Mouse (Mus musculus) spleen, adult 2 months (tissue): ENCODE data around the gene Ppp4r1. TPM values are rescaled to one million over a fixed set of nuclear protein-coding genes. Genes with fewer than 3 reads are reported as not detected.

Source experiments
- DNase-seq, 2 experiments: peaks; one replicate each; pipeline versions ENCODE4 v3.0.0 to v3.0.0-alpha.2; 2012 to 2021; ENCODE audit warnings: low spot score in 2 of 2, low read depth in 1 of 2
- H3K27ac ChIP-seq: fragments of 200-500 bp; 2 replicates; pipeline ENCODE4 v1.5.1; 2012; ENCODE audit warnings: low read length, inconsistent platforms; ENCODE audit not compliant: insufficient read depth
- H3K27me3 ChIP-seq: fragments of 200-500 bp; 2 replicates; pipeline ENCODE4 v1.6.1; 2012; ENCODE audit warnings: mild to moderate bottlenecking, moderate library complexity, low read length, inconsistent platforms; ENCODE audit not compliant: control insufficient read depth, insufficient read depth
- H3K36me3 ChIP-seq: fragments of 200-500 bp; 2 replicates; pipeline ENCODE4 v1.6.1; 2012; ENCODE audit warnings: mild to moderate bottlenecking, low read length, inconsistent platforms; ENCODE audit not compliant: control insufficient read depth, insufficient read depth
- H3K4me1 ChIP-seq: fragments of 200-500 bp; 2 replicates; pipeline ENCODE4 v1.6.1; 2011; ENCODE audit warnings: inconsistent platforms; ENCODE audit not compliant: control insufficient read depth, insufficient read depth, insufficient read length
- H3K4me3 ChIP-seq: fragments of 200-500 bp; 2 replicates; pipeline ENCODE4 v1.5.1; 2011; ENCODE audit warnings: mild to moderate bottlenecking, inconsistent platforms; ENCODE audit not compliant: insufficient read depth, insufficient read length; ENCODE audit errors: extremely low read depth
- CTCF ChIP-seq: fragments of 200-500 bp; IDR thresholded peaks from 2 replicates; pipeline ENCODE4 v1.5.1; 2011; ENCODE audit warnings: mild to moderate bottlenecking, inconsistent platforms; ENCODE audit not compliant: insufficient read depth, insufficient read length, insufficient replicate concordance; ENCODE audit errors: extremely low read depth
- POLR2A ChIP-seq: fragments of 200-500 bp; IDR thresholded peaks from 2 replicates; pipeline ENCODE4 v1.6.1; 2011; ENCODE audit warnings: low read depth, low read length, inconsistent platforms
- WGBS: fragments of 180-500 bp; shearing (Covaris S2); methylation state at CpG from one replicate; pipeline ENCODE4 v1.1.7; 2018; 5-methylcytosine and 5-hydroxymethylcytosine counted together
- polyA plus RNA-seq: library from polyadenylated mRNA; depleted of rRNA; stranded (reverse); fragments of >200 nt; gene quantifications from 2 replicates; pipeline ENCODE4 v1.2.3, GENCODE M21; 2012; rRNA removed

Gene Ppp4r1
- 23.1 and 23.3 TPM in 2 replicates for polyA plus RNA-seq

DNA sequence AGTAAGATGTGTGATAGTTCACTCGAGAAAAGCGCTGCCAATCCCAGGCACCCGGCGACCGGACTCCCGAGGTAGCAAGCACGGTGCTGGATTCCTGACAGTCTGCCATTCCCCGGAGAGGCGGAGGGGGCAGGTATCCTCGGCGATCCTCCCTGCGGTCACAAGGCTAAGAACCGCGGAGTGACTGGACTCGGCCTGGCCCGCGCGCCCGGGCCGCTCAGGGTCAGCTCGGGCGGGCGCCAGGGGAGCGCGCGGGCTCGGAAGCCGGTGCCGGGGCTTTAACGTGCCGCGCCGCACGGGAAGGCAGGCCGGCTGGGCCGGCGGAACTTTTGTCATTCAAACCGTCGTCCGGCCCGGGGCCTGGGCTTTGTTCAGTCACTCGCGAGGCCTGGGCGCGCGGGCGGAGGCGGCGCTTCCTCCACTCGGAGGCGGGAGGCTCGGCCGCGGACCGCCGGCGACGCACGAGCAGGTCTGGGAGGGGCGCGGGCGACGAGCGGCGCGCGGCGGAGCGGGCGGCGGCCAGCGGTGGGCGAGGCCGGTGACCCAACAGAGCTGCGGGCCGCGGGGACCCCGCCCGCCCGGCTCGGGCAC is at the start of gene Ppp4r1:
TSS of gene Ppp4r1 (plus strand) at position 23 of the 591 bp plus-strand sequence.
- DNase-seq: peak in 1 of 2 experiments; percentile 79
- H3K36me3 ChIP-seq: no peaks in the 10 kb centered on the region
- H3K27me3 ChIP-seq: no peaks in the 10 kb centered on the region
- peaks cover 11% of the 10 kb centered on the region for H3K4me1 ChIP-seq
- H3K4me3 ChIP-seq: peak within 1 kb of the TSS; percentile 87
- WGBS: 1% methylated on average over 73 of the region's 81 CpGs
- H3K27ac ChIP-seq: peak within 1 kb of the TSS; percentile 99
- peak; percentile 32; the same call in 1 of the 2 replicates for TF ChIP-seq POLR2A
- no peak for TF ChIP-seq CTCF

DNA sequence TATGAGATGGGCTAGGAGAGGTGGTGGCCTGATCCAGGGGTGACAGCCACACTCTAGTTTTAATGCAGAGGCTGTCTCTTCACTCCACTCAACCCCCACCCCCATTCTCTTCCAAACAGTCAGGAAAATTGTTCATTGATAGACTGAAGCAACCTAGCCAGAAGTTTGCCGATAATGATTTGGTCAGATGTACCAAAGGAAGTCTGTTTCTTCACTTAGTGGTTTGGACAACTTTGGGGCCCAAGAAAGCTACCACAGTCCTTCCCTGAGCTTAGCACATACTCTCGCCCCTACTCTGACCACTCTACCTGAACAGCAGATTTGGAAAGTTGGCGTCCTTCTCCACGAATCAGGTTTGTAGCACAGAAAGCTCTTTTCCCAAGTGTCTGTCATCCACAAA is 49.7 kb upstream of the Ppp4r1 start:
- Histone ChIP-seq H3K4me1 (no peaks in the 10 kb centered on the region; the same call in 1 of the 2 replicates), H3K36me3 (no peaks in the 10 kb centered on the region), H3K27ac (no peak overlapping the region), H3K27me3 (no peaks in the 10 kb centered on the region), H3K4me3 (no peak overlapping the region)
- no peak for DNase-seq
- 61% methylated on average over 4 of the region's 4 CpGs for WGBS
- TF ChIP-seq POLR2A (no peak), CTCF (no peak)

DNA sequence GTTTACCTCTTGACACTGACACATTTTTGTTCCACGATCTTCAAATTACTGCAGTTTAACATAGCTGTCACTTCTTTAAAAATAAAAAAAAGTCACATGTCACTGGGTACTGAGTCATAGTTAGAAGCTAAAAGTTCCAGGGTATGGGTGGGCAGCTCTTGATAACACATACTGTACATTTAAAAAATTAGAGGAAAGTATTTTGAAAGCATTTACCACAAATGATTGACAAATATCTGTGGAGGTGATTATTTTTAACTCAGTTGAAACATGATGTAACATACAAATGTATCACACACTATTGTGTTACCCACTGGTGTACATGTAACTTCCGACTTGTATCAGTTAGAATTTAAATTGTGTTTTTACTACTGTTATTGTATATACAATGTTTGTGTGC is 47.3 kb upstream of the Ppp4r1 start:
- no peaks in the 10 kb centered on the region; the same call in 1 of the 2 replicates for H3K4me1 ChIP-seq

DNA sequence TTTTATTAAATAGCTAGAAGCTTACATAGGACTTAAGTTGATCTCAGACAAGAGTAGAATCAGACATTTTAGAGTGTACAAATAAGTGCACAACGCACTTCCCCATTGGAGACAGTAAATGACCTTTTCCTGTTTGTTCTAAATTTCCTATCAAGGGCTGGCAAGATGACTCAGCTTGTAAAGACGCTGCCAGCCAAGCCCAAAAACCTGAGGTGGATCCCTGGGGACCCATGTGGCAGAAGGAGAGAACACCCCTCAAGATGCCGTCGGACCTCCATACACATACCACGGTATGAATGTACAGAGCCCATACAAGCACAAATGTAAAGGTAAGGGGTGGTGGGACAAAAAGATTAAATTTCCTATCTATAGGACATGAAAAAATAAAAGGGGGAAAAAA is 45.2 kb upstream of the Ppp4r1 start:
- H3K4me3 ChIP-seq: no peak overlapping the region
- DNase-seq: no peak
- TF ChIP-seq CTCF (no peak), POLR2A (no peak)
- H3K4me1 ChIP-seq: no peaks in the 10 kb centered on the region
- H3K36me3 ChIP-seq: no peaks in the 10 kb centered on the region
- no peak overlapping the region for H3K27ac ChIP-seq
- WGBS: 28% methylated on average over 5 of the region's 5 CpGs
- no peaks in the 10 kb centered on the region for H3K27me3 ChIP-seq

More for the DNA sequence above, 47.3 kb upstream of the Ppp4r1 start:
- DNase-seq: no peak
- Histone ChIP-seq H3K27ac (no peak overlapping the region), H3K27me3 (no peaks in the 10 kb centered on the region), H3K4me3 (no peak overlapping the region), H3K36me3 (no peaks in the 10 kb centered on the region)
- TF ChIP-seq POLR2A: no peak
- no peak for TF ChIP-seq CTCF
- whole genome bisulfite sequencing: 84% methylated on average over 2 of the region's 2 CpGs

DNA sequence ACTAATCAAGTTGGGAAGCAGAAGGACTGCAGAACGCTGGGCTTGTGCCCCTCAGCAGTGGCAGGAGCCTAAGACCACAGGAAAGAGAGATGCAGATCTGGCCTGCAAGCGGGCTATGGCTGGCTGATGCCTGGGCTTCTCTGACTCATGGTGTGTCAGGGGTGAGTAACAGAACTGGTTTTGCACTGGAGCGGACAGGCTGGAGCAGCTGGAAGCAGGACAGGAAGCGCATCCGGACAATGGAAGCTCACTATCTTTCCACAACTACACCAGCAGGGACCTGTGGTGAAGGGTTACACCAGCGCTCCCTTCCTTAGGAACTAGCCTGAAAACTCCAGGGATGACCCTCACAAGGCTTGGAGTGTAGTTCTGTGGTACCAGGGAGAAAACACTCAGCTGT is 44.8 kb upstream of the Ppp4r1 start:
- Histone ChIP-seq H3K4me3 (no peak overlapping the region), H3K27me3 (no peaks in the 10 kb centered on the region), H3K27ac (no peak overlapping the region), H3K4me1 (no peaks in the 10 kb centered on the region), H3K36me3 (no peaks in the 10 kb centered on the region)
- TF ChIP-seq POLR2A: no peak
- TF ChIP-seq CTCF: no peak
- DNase-seq: no peak
- 81% methylated on average over 6 of the region's 6 CpGs for WGBS

DNA sequence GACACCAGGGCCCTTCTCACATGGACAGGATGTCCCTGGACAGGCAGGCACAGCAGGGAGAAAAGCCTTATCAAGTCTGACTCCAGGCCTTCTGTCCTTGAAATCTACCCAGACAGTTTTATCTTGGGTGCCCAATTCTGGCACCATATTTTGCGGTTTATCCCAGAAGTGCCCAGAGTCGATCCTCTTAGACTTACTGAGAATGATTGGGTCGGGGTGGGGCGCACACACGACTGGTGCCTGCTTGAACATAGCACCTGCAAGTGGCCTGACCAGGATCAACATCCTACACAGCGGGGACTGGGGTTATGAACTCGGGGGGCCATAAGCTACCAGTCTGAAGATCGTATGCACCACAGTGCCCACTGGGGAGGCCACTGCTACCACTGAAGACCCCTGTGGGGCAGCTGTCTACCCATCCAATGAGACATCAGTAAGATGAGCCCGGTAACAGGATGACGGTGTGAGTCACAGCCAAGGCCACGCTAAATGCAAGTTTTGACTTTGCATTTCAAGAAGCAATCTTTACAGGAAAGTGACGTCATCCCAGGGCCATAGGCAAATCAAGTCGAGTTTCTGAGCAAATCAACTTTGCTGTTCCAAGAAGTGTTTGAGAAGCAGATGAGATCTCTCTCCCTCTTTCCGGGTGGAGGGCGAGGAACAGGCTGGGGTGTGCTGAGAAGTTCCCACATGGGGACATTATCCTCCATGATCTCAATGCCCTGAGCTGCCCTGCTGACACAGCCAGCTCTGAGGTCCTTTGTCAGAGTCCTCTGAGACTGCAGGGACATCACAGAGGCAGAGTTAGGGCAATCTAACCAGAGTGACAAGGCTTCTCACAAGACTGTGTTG is 42.3 kb upstream of the Ppp4r1 start:
- H3K36me3 ChIP-seq: no peaks in the 10 kb centered on the region
- H3K4me3 ChIP-seq: no peak overlapping the region
- H3K4me1 ChIP-seq: no peaks in the 10 kb centered on the region
- no peak overlapping the region for H3K27ac ChIP-seq
- no peaks in the 10 kb centered on the region for H3K27me3 ChIP-seq
- no peak for DNase-seq
- TF ChIP-seq CTCF (no peak), POLR2A (no peak)
- 85% methylated on average over 15 of the region's 15 CpGs for WGBS

DNA sequence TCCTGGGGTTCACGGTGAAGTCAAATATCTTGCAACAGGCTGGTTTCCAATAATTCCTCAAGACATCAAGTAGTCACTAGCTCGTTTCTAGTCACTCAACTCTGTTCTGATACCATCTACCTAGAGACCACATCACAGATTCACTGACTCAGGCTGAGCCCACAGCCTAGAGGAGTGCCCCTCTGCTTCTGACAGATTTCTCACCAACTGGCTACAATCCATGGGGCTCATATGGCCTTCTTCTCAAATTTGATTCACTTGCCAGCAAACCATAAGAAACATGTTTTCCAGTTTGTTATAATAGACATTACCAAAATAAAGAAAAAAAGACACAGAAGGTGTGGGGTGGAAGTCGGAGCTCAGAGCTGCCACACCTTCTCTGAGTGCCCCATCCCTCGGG is 40.8 kb upstream of the Ppp4r1 start:
- H3K4me1 ChIP-seq: no peaks in the 10 kb centered on the region
- no peak overlapping the region for H3K27ac ChIP-seq
- WGBS: 86% methylated on average over 4 of the region's 4 CpGs
- no peak overlapping the region for H3K4me3 ChIP-seq
- no peaks in the 10 kb centered on the region for H3K27me3 ChIP-seq
- H3K36me3 ChIP-seq: no peaks in the 10 kb centered on the region
- TF ChIP-seq POLR2A: no peak
- TF ChIP-seq CTCF: no peak
- DNase-seq: no peak
